Mouse (Mus musculus): Measurements from ENCODE around the gene Dpp10.

- TF ChIP-seq GATA1 (IDR thresholded peaks at IDR 0.05; ENCODE audit: low read length) (no peak), TAL1 (IDR thresholded peaks at IDR 0.05; ENCODE audit: low read length) (no peak)
Observed at GRCm38 (mm10) chr1:123573713-123574112, 471.6 kb downstream of the Dpp10 start.

Data from erythroblast, embryonic 14.5 days (primary cell).